Mouse (Mus musculus): ENCODE measurements at regions not wholly inside any gene's neighbourhood (a gene's known extent, or its start where the extent isn't known, plus 50 kb on each side); places are given as distances from the start of the nearest gene placed in this dataset.

DNA sequence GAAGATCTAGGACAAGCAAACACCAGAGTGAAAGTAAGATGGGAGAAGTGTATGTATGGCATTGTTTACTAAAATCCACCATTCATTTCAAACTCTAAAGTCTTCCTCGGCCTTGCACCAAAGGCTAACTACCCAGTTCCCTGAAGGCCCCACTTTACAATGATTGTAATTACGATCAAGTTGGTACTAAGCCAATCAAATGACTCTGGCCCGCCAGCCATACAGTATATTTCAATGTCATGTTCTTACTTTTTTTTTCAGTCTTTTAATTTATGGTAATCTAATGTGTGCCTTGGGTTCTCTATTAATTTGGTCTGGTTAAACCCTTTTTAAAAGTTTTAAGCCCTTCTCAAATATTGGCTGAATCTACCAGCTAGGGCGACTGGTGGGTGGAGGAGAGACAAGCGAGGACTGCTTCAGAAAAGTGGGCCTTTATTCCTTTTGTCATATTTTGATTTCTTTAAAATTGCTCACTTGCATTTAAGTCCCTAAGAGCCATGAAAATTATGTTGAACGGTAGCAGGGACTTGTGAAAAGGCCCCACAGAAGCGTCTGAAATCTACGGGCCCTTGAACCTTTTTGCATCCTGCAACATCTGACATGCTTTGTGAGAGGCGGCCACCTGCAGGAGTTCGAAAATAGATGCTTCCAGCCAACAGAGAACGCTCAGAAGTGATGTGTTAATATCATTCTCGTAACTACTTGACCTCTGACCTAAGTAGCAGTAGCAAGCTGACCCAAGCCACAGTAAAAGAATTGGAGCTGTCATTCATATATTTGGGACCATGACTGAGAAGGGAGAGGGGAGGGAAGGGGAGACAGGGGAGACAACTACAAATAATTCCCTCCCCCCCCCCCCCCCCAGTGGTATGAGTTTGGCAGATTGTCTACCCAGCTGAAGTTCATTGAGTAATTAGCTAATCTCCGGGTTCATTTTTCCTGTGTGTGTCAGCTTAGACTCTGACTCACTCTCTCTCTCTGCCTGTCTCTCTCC, 197.2 kb downstream of the Cdca7 start:
- no peaks in the 10 kb centered on the region for H3K36me3 ChIP-seq (ENCODE audit: insufficient read depth)
- H3K27me3 ChIP-seq (ENCODE audit: insufficient read depth, low read length), result no peaks in the 10 kb centered on the region
- DNase-seq (no peak), ATAC-seq (no peak)
- H3K4me1 ChIP-seq (ENCODE audit: insufficient read depth), result peaks cover 4% of the 10 kb centered on the region; the same call in 1 of the 2 replicates
- H3K9ac ChIP-seq, result no peak overlapping the region
- H3K4me2 ChIP-seq (ENCODE audit: low read depth), result no peak overlapping the region
- H3K9me3 ChIP-seq (ENCODE audit: low read length), result no peaks in the 10 kb centered on the region
- H3K27ac ChIP-seq (ENCODE audit: low read depth, low read length), result no peak overlapping the region
- 18% methylated on average over 13 of the region's 13 CpGs for WGBS
- no peak overlapping the region for H3K4me3 ChIP-seq (ENCODE audit: low read depth, low read length)
- TF ChIP-seq CTCF (IDR thresholded peaks at IDR 0.05; ENCODE audit: low read depth), result no peak

DNA sequence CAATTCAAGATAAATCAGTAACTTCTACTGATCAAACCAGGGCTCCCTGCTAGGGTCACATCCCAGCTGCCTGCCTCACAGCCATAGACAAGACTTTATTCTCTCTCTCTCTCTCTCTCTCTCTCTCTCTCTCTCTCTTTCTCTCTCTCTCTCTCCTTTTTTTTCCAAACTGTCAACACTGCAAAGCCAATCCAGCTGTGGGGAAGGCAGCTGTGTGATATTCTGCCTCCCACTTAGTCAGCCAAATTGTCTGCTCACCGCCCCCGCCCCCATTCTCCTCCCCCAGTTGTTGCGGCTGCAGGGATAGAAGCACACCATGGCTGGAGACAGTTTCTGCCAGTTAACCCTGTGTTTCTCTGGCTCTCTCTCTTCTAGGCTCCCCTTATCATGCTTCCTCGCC, 198.3 kb downstream of the Cdca7 start:
- peak; percentile 47 for DNase-seq
- ATAC-seq, result peak; percentile 78
- no peaks in the 10 kb centered on the region for H3K27me3 ChIP-seq (ENCODE audit: insufficient read depth, low read length)
- no peak overlapping the region; the same call in 1 of the 2 replicates for H3K4me2 ChIP-seq (ENCODE audit: low read depth)
- H3K27ac ChIP-seq (ENCODE audit: low read depth, low read length), result no peak overlapping the region
- H3K4me1 ChIP-seq (ENCODE audit: insufficient read depth), result peaks cover 4% of the 10 kb centered on the region; the same call in 1 of the 2 replicates
- 18% methylated on average over 4 of the region's 4 CpGs for WGBS
- TF ChIP-seq CTCF (IDR thresholded peaks at IDR 0.05; ENCODE audit: low read depth), result no peak
- H3K9ac ChIP-seq, result no peak overlapping the region
- H3K4me3 ChIP-seq (ENCODE audit: low read depth, low read length), result no peak overlapping the region
- no peaks in the 10 kb centered on the region for H3K36me3 ChIP-seq (ENCODE audit: insufficient read depth)
- H3K9me3 ChIP-seq (ENCODE audit: low read length), result no peaks in the 10 kb centered on the region

DNA sequence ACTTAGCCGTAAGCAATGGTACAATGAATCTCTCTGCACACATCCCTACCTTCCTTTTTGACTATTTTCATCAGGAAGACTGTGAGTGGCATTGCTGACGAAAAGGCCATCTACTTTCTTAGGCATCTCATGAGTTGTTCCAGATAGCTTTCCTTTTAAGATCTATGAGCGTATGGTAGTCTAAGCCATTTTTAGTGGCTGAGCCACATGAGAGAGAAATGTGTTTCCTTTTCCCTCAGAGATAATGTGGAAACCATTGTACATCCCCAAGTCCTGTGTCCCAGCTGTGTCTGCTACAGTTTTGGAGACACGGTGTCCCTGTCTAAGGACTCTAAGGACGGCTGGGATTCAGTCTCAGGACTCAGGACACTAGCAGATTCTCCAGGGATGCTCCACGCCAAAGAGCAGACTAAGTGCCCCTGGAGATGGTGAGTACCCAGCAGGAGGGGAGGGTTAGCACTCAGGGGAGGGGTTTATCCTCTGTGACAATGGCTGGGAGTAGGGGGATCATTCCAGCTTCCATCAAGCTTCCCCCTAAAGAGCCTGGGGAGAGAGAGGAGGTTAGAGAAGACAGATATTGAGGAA, 199.0 kb downstream of the Cdca7 start:
- no peaks in the 10 kb centered on the region for H3K36me3 ChIP-seq (ENCODE audit: insufficient read depth)
- H3K27me3 ChIP-seq (ENCODE audit: insufficient read depth, low read length), result no peaks in the 10 kb centered on the region
- ATAC-seq, result no peak
- H3K4me1 ChIP-seq (ENCODE audit: insufficient read depth), result peaks cover 4% of the 10 kb centered on the region; the same call in 1 of the 2 replicates
- H3K4me3 ChIP-seq (ENCODE audit: low read depth, low read length), result no peak overlapping the region
- no peak overlapping the region; the same call in 1 of the 2 replicates for H3K4me2 ChIP-seq (ENCODE audit: low read depth)
- WGBS, result 60% methylated on average over 6 of the region's 6 CpGs
- no peak for DNase-seq
- no peaks in the 10 kb centered on the region for H3K9me3 ChIP-seq (ENCODE audit: low read length)
- H3K27ac ChIP-seq (ENCODE audit: low read depth, low read length), result no peak overlapping the region
- TF ChIP-seq CTCF (IDR thresholded peaks at IDR 0.05; ENCODE audit: low read depth), result no peak
- no peak overlapping the region for H3K9ac ChIP-seq

DNA sequence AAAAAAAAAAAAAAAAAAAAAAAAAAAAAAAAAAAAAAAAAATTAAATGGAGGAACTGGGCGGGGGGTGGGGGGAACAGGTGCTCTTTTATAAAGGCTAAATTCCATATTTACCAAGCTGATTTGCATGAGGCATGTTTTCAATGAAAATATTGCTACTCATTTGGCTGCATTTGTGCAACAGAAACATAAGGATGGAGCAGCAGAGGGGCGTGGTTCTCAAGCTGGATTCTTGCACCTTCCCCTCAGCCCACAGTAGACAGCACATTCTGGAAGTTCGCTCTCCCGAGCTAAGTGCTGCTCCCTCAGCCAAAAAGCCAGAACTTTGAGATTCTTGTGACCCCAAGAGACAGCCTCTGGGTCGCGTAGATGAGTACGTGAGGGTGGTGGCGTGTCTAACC, 201.8 kb downstream of the Cdca7 start:
- no peak for TF ChIP-seq CTCF (IDR thresholded peaks at IDR 0.05; ENCODE audit: low read depth)
- WGBS, result 79% methylated on average over 8 of the region's 8 CpGs
- Histone ChIP-seq H3K27me3 (ENCODE audit: insufficient read depth, low read length) (no peaks in the 10 kb centered on the region), H3K4me1 (ENCODE audit: insufficient read depth) (peaks cover 4% of the 10 kb centered on the region; the same call in 1 of the 2 replicates), H3K9me3 (ENCODE audit: low read length) (no peaks in the 10 kb centered on the region), H3K36me3 (ENCODE audit: insufficient read depth) (no peaks in the 10 kb centered on the region), H3K9ac (no peak overlapping the region), H3K27ac (ENCODE audit: low read depth, low read length) (no peak overlapping the region), H3K4me2 (ENCODE audit: low read depth) (no peak overlapping the region), H3K4me3 (ENCODE audit: low read depth, low read length) (no peak overlapping the region)
- DNase-seq, result peak; percentile 39
- no peak; the same call in 1 of the 2 replicates for ATAC-seq

DNA sequence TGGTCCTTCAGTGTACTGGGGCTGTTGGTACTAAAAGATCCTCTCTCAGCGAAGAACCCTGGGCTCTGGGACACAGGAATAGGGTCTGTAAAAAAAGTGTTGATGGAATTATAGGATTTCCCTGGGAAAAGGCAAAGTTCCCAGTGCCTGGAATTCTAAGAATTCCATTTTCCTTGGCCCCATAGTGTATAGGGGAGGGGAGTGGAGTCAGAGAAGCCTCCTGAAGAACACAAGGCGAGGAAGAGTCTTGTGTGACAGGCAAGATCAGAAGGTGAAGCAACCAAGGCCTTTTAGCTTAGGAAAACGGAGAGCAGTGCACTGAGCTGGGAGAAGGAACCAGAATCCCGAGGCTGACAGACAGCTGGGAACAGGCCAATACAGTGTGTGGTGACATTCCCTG, 212.1 kb downstream of the Cdca7 start:
- ATAC-seq (no peak), DNase-seq (no peak)
- Histone ChIP-seq H3K9me3 (ENCODE audit: low read length) (peaks cover 7% of the 10 kb centered on the region; the same call in 1 of the 2 replicates), H3K9ac (no peak overlapping the region), H3K36me3 (ENCODE audit: insufficient read depth) (no peaks in the 10 kb centered on the region), H3K4me3 (ENCODE audit: low read depth, low read length) (no peak overlapping the region), H3K4me2 (ENCODE audit: low read depth) (no peak overlapping the region), H3K27ac (ENCODE audit: low read depth, low read length) (no peak overlapping the region), H3K4me1 (ENCODE audit: insufficient read depth) (no peaks in the 10 kb centered on the region), H3K27me3 (ENCODE audit: insufficient read depth, low read length) (no peaks in the 10 kb centered on the region)
- no peak for TF ChIP-seq CTCF (IDR thresholded peaks at IDR 0.05; ENCODE audit: low read depth)
- 76% methylated on average over 4 of the region's 4 CpGs for WGBS

DNA sequence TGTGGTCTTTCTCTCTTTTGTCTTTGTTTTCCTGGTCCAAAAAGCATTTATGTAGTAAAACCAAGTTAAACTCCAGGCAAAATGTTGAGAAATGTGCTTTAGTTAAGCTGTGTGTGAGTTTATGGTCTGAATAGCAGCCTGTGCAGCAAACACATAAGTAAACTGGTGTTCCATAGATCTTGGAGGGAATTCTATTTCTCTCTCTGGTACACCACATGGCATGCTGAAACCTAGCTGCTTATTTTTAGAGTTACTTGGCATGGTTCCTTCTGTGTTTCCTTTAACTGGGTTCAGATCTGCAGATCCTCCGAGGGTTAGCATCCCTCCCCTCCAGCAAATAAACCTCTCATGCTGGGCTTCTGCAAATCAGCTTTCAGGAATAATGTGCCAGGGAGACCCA, 225.1 kb downstream of the Cdca7 start:
- H3K4me1 ChIP-seq (ENCODE audit: insufficient read depth), result 0 out of 2 replicates have a peak, but pooled peaks cover 5% of the 10 kb centered on the region
- no peaks in the 10 kb centered on the region for H3K9me3 ChIP-seq (ENCODE audit: low read length)
- peak; percentile 58 for DNase-seq
- no peak overlapping the region for H3K4me3 ChIP-seq (ENCODE audit: low read depth, low read length)
- TF ChIP-seq CTCF (IDR thresholded peaks at IDR 0.05; ENCODE audit: low read depth), result no peak
- no peaks in the 10 kb centered on the region for H3K27me3 ChIP-seq (ENCODE audit: insufficient read depth, low read length)
- ATAC-seq, result peak; percentile 78
- H3K9ac ChIP-seq, result no peak overlapping the region
- H3K27ac ChIP-seq (ENCODE audit: low read depth, low read length), result peak overlapping the region; percentile 30; the same call in 1 of the 2 replicates
- WGBS, result 26% methylated on average over 1 of the region's 1 CpGs
- H3K4me2 ChIP-seq (ENCODE audit: low read depth), result no peak overlapping the region
- no peaks in the 10 kb centered on the region for H3K36me3 ChIP-seq (ENCODE audit: insufficient read depth)

DNA sequence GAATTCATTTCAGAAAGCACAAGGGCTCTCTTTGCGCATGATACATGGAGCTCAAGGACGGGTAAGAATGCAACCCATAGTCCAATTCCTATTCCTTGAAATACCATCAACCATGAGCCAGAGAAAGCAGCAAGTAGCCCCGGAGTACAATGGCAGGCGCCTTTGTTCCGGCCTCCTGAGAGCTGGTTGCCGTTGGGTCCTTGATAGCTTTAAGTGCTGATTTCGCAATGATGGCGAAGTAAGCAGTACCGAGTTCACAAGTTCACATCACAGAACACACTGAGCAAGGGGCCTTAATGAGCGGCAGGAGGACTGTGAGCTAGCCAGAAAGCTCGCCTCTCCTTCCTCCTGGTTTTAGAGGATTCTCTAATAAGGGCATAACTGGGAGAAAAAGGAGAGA, 227.3 kb downstream of the Cdca7 start:
- TF ChIP-seq CTCF (IDR thresholded peaks at IDR 0.05; ENCODE audit: low read depth), result no peak
- H3K27ac ChIP-seq (ENCODE audit: low read depth, low read length), result no peak overlapping the region
- ATAC-seq (no peak), DNase-seq (no peak)
- 0 out of 2 replicates have a peak, but pooled peaks cover 5% of the 10 kb centered on the region for H3K4me1 ChIP-seq (ENCODE audit: insufficient read depth)
- no peak overlapping the region for H3K4me2 ChIP-seq (ENCODE audit: low read depth)
- H3K36me3 ChIP-seq (ENCODE audit: insufficient read depth), result no peaks in the 10 kb centered on the region
- no peaks in the 10 kb centered on the region for H3K9me3 ChIP-seq (ENCODE audit: low read length)
- H3K9ac ChIP-seq, result no peak overlapping the region
- WGBS, result 77% methylated on average over 11 of the region's 11 CpGs
- H3K4me3 ChIP-seq (ENCODE audit: low read depth, low read length), result no peak overlapping the region
- H3K27me3 ChIP-seq (ENCODE audit: insufficient read depth, low read length), result no peaks in the 10 kb centered on the region
